Mouse (Mus musculus): Measurements from ENCODE around the gene Klhl25. TPM values are rescaled to one million over a fixed set of nuclear protein-coding genes. Genes with fewer than 3 reads are reported as not detected.
"Not testable (repeated sequence)": the region's sequence is repeated elsewhere in the genome, so short reads cannot be mapped to it uniquely, and the experiment has no call there.

Klhl25 gene
- polyA plus RNA-seq, 1 experiment from 2014 or later = 22.1 TPM

DNA sequence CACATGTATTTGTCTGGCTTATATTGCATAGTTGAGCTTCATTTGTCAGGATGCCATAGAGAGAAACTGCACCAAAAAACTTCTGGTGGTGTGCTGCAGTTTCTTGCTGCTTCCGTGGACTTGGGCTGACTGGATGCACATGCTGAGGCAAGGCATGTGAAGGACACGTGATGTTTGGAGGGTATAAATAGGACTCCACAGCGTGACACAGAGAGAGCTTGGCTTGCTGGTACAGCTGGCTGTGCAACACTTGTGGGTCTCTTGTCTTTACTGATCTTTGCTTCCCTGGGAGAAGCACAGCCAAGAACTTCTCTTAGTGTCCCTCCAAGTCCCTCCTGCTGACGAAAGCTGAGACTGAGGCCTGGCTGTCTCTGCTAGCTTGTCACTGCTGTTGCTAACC is 69.6 kb downstream of the Klhl25 start:
- Histone ChIP-seq H3K4me3 (ENCODE audit: low read depth, low read length) (no peak overlapping the region), H3K9ac (ENCODE audit: low read length) (no peak overlapping the region), H3K27ac (ENCODE audit: low read depth, low read length) (no peak overlapping the region), H3K9me3 (ENCODE audit: control insufficient read depth, low read length) (no peaks in the 10 kb centered on the region), H3K4me1 (ENCODE audit: control insufficient read depth, insufficient read depth, low read length) (no peaks in the 10 kb centered on the region), H3K27me3 (ENCODE audit: control insufficient read depth, insufficient read depth, low read length) (no peaks in the 10 kb centered on the region), H3K36me3 (ENCODE audit: control insufficient read depth, insufficient read depth, low read length) (no peaks in the 10 kb centered on the region), H3K4me2 (ENCODE audit: low read depth) (no peak overlapping the region)
- 73% methylated on average over 4 of the region's 4 CpGs for WGBS
- ATAC-seq (ENCODE audit: insufficient read depth, low FRiP score, low TSS enrichment) (no peak), DNase-seq (ENCODE audit: low spot score) (no peak)

DNA sequence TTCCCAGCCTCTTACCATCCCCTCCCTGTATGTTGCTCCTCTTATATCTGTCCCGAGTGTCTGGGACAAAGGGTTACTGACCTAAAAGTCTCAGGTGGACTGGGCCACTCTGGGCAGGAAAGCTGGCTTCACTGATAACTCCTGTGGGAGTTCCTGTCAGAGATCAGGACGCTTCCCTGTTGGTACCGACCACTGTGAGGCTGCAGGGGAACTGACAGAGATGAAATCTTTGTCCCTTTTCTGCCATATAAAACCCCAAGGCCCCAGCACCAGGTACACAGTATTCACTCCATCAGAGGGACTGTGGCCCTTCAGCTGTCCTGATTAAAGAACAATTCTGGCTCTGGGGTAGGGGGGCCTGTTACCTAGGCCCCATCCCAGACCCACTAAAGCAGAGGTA is 71.6 kb downstream of the Klhl25 start:
- H3K9me3 ChIP-seq (ENCODE audit: control insufficient read depth, low read length); H3K27me3 ChIP-seq (ENCODE audit: control insufficient read depth, insufficient read depth, low read length): not testable (repeated sequence)

More for the DNA sequence above, 71.6 kb downstream of the Klhl25 start:
- not testable (repeated sequence) for DNase-seq (ENCODE audit: low spot score); H3K4me3 ChIP-seq (ENCODE audit: low read depth, low read length); H3K27ac ChIP-seq (ENCODE audit: low read depth, low read length); H3K4me2 ChIP-seq (ENCODE audit: low read depth); H3K36me3 ChIP-seq (ENCODE audit: control insufficient read depth, insufficient read depth, low read length); H3K4me1 ChIP-seq (ENCODE audit: control insufficient read depth, insufficient read depth, low read length); ATAC-seq (ENCODE audit: insufficient read depth, low FRiP score, low TSS enrichment); H3K9ac ChIP-seq (ENCODE audit: low read length)
- 73% methylated on average over 3 of the region's 3 CpGs for WGBS
